Mouse (Mus musculus) gastrocnemius, postnatal 36 days (tissue): ENCODE data around the gene 9130023H24Rik. TPM values are rescaled to one million over a fixed set of nuclear protein-coding genes. Genes with fewer than 3 reads are reported as not detected.

Source experiments
- DNase-seq, 2 experiments: peaks; one replicate each; pipeline ENCODE4 v3.0.0; 2022
- intact Hi-C: fragments of 180-260 bp; cut with DNase I; formaldehyde crosslinking; loops from one replicate; pipeline ENCODE4 v1.15.1; 2025
- total RNA-seq, 2 experiments: library from RNA; stranded (reverse); gene quantifications; 2 replicates each; pipeline ENCODE4 v1.2.3; 2021

Gene 9130023H24Rik
- total RNA-seq, 2 experiments from 2014 or later = 1.4 to 1.7 TPM

DNA sequence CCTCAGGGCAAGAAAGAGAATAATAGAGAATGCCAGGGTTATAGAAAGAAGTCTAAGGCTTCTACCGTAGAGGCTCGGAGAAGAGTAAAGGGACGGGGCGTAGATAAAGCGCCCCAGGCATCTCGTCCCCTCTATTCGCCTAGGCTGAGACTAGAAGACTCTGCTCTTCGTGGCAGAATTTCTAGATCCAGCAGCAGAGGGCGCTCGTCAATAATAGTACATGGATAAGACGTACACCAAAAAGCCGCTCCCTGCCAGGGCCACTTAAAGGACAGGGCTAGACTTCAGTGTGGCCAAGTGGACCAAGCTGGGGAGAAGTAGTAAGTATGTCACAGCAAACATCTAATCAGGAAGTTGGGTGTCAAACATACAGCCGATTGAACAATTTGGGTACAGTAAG, 9.6 kb upstream of the 9130023H24Rik start:
- intact Hi-C loops = loop anchor here (5.0 to 10.0 kb wide), 2 partner anchors 50 to 457 kb away; partner anchors contain the start of gene BC017158
- DNase-seq = peak; percentile 74 to 87

- peak; percentile 46 to 57 for DNase-seq
- intact Hi-C loops = loop anchor here (1.0 to 10.0 kb wide), 3 partner anchors 51 to 458 kb away; partner anchors contain the start of gene BC017158
These were observed 8.9 kb upstream of the 9130023H24Rik start, which contains the start of gene Tgfb1i1 for GRCm38 (mm10) chr7:128246496-128247391. Gene Tgfb1i1, plus strand, starts transcription at chr7:128246812.

GRCm38 (mm10) chr7:128245547-128245946, 7.7 kb upstream of the 9130023H24Rik start:
- DNase-seq = no peak
- intact Hi-C loops = loop anchor here (5.0 to 10.0 kb wide), 2 partner anchors 52 to 459 kb away; partner anchors contain the start of gene BC017158

- intact Hi-C loops = loop anchor here (5.0 to 10.0 kb wide), 2 partner anchors 53 to 460 kb away; partner anchors contain the start of gene BC017158
- DNase-seq = no peak
These were observed 6.7 kb upstream of the 9130023H24Rik start for GRCm38 (mm10) chr7:128244410-128245025.

- no peak for DNase-seq
- intact Hi-C loops = loop anchor here (10.0 kb wide), 1 partner anchor 461 kb away; no protein-coding TSS in a partner anchor
These were observed 6.1 kb upstream of the 9130023H24Rik start for GRCm38 (mm10) chr7:128243921-128244320.

GRCm38 (mm10) chr7:128242331-128242730, 4.5 kb upstream of the 9130023H24Rik start:
- no peak for DNase-seq
- intact Hi-C loops = loop anchor here (10.0 kb wide), 1 partner anchor 462 kb away; no protein-coding TSS in a partner anchor

DNA sequence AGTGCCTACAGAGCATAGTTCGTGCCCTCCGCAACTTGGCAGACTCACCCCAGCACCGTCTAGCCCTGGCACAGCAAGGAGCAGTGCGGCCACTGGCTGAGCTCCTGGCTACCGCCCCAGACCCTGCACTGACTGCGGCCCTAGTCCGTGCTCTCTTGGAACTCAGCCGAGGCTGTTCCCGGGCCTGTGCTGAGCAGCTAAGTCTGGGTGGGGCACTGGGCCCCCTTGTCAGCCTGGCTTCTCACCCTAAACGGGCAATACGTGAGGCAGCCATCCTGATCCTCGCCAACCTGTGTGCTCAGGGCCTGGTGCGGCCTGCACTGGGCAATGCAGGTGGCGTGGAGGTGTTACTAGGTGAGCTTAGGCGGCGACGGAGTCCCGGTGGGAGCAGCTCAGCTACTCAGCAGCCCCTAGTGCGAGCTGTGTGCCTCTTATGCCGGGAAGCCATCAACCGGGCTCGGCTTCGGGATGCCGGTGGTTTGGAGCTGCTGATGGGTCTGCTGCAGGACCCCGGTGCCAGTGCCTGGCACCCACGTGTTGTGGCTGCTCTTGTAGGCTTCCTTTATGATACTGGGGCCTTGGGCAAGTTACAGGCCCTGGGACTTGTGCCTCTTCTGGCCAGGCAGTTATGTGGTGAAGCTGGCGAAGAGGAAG, 2.4 kb upstream of the 9130023H24Rik start:
- intact Hi-C loops = loop anchor here (10.0 kb wide), 1 partner anchor 465 kb away; no protein-coding TSS in a partner anchor
- no peak for DNase-seq

DNA sequence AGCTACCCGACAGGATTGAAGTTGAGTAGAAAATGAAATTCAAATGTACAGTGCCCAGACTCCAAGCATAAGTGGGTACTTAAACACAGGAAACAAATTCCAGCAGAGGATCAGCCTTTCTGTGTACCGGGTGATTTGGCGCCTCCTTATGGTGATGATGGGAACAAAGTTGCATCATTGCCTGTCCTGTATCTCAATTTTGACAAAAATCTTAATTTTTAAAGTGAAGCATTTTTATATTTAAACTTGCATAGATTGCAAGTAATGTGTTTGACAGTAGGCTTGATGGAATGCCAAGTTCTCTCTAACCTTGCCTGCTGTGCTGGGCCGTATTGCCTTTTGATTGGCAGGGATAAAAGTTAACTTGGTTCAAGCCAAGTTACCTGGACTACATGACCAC, 1.2 kb upstream of the 9130023H24Rik start:
- no peak for DNase-seq
- intact Hi-C loops = no loop called here

DNA sequence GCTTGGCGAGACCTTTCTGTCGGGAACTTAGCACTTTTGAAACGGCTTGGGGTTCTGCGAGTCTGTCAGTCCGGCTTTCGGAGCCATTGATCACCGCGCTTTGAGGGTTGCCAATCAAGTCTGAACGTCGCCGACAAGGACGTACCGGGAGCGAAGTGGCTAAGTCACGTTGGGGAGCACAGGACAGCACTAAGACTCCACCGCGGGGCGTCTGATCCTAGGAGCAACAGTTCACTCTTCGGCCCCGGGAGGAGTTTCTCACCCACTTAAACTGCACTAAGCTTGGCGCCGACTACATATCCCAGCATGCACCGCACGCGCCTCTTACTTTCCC, 271 bp downstream of the 9130023H24Rik start:
- DNase-seq = no peak
- intact Hi-C loops = no loop called here

GRCm38 (mm10) chr7:128236856-128237592, 807 bp downstream of the 9130023H24Rik start, which contains the start of gene Armc5:
Gene Armc5, plus strand, starts transcription at chr7:128237342.
- peak; percentile 79 to 85 for DNase-seq
- intact Hi-C loops = no loop called here

DNA sequence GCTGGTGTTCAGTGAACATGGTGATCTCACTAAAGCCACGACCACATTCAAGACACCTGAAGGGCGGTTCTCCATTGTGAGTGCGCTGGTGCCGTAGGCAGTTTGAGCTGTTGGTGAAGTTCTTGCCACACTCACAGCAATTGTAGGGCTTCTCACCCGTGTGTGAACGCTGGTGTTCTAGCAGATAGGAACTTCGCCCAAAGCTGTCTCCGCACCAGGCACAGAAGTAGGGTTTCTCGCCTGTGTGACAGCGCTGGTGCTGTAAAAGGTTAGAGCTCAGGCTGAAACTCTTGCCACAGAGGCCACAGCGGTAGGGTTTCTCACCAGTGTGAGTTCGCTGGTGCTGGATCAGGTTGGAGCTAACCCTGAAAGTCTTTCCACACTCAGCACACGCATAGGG, 1.4 kb downstream of the 9130023H24Rik start:
- intact Hi-C loops = no loop called here
- DNase-seq = no peak

DNA sequence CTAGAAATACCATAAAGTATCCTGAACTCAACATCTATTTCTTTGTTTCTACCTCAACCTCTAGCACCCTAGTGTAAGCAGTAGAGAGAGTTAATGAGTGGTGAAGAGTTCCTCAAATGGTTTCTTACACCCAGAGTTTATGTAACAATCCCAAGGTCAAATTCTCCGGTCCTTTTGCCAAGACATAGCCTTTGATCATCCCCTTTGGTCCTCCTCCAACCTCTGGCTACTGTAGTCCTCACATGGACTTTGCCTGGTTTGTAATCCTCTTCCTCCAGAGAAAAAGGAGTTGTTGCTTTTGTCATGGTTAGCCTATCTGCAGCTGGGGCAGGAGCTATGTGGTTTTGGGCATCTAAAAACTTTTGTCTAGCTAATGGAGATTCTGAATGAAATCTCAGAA, 2.4 kb downstream of the 9130023H24Rik start:
- intact Hi-C loops = no loop called here
- no peak for DNase-seq

- DNase-seq = no peak
- intact Hi-C loops = no loop called here
These were observed 3.0 kb downstream of the 9130023H24Rik start for GRCm38 (mm10) chr7:128234796-128235195.

- no peak for DNase-seq
- intact Hi-C loops = no loop called here
These were observed 6.1 kb downstream of the 9130023H24Rik start for GRCm38 (mm10) chr7:128231741-128232140.

GRCm38 (mm10) chr7:128220936-128221335, 16.9 kb downstream of the 9130023H24Rik start:
- intact Hi-C loops = no loop called here
- no peak for DNase-seq

GRCm38 (mm10) chr7:128219952-128220351, 17.9 kb downstream of the 9130023H24Rik start:
- no peak for DNase-seq
- intact Hi-C loops = no loop called here

DNA sequence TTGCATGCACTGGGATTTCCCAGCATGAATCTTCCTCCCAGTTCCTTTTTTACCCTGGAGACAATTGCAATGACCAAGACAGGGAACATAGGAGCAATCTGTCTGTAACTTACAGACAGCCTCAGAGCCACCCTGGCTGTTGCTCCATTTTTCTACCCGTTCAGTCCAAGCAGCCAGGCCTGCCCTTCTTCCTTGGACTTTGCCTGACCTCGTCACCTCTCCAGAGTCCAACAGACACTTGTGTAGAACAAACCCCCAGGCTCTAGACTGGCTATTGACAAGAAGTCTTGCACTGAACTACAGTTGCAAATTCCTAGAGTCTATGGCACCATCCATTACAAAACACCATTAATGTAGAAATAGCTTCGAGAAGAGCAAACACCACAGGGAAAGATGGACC, 28.0 kb downstream of the 9130023H24Rik start:
- DNase-seq = no peak
- intact Hi-C loops = loop anchor here (2.0 to 5.0 kb wide), 2 partner anchors 109 to 203 kb away; no protein-coding TSS in a partner anchor

- no peak for DNase-seq
- intact Hi-C loops = loop anchor here (2.0 to 5.0 kb wide), 2 partner anchors 107 to 201 kb away; no protein-coding TSS in a partner anchor
These were observed 29.6 kb downstream of the 9130023H24Rik start for GRCm38 (mm10) chr7:128208187-128208586.

DNA sequence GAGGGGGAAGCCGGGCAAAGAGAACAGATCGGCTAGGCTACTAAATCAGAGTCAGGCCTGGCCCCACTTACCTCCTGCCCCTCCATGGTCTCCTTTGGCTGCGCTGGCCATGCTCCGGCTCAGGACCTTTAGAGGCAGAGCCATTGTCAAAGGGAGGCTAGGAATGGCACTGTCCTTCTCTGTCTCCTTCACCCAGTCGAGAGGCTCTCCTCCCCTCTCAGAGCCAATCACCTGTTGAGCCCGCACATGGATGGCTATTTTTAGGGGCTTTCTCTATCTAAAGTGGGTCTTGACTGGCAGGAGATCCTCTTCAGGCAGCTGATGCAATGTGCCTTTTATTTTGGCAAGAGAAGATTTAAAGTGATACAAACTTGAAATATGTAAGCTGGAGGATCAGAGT, 31.7 kb downstream of the 9130023H24Rik start, which contains the start of gene Cox6a2:
Gene Cox6a2, minus strand, starts transcription at position 236 of the 400 bp plus-strand sequence.
- peak; percentile 21 to 22 for DNase-seq
- intact Hi-C loops = loop anchor here (5.0 kb wide), 1 partner anchor 199 kb away; no protein-coding TSS in a partner anchor
